Comparison of ENCODE assay signal across 19 mouse cellular contexts in the genomic region with DNA sequence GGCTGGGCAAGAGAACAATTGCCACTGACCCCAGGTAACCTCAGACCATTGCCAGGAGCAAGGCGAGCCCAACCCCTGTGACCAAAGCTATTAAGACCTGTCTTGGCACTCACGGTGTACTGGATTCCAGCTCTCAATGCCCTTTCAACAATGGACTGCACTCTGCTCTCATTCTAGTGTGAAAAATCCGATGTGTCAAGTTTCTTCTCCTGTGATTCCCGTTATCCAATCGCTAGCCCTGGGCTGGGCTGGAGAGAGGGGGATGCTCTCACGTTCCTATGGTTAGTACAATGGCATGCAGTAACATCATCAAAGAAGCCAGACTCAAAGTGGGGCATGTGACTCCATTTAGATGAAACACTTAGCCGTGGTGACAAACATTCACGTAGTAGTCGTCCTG. TPM values are rescaled to one million over a fixed set of nuclear protein-coding genes. Genes with fewer than 3 reads are reported as not detected.
DNase-seq lines count a peak whose midpoint lies in the region; ATAC-seq and TF ChIP-seq lines count a peak whose summit lies in the region.
"Had no signal": no experiment of that assay in that cellular context is flagged by ENCODE, and none has a peak within 500 bp of the region (broad histone marks: within the 10 kb centered on the region; RNA-seq: fewer than 3 reads in every experiment).

No protein-coding gene starts in this region.

- H3K27ac ChIP-seq in heart, embryonic 10.5 days: no peak overlapping the region
- H3K27ac ChIP-seq in heart, embryonic 11.5 days (ENCODE audit: low read depth, low read length): no peak overlapping the region
- no peak overlapping the region for H3K27ac ChIP-seq in hindbrain, postnatal 0 days
- no peak overlapping the region for H3K27ac ChIP-seq in hindbrain, embryonic 11.5 days (ENCODE audit: low read depth, low read length)
- H3K27ac ChIP-seq: embryonic facial prominence, embryonic 15.5 days; macrophage; midbrain, embryonic 10.5 days had no signal

- no peak for TF ChIP-seq CTCF in hindbrain, postnatal 0 days (IDR thresholded peaks at IDR 0.05; ENCODE audit: low read depth)

- no peak overlapping the region for H3K9ac ChIP-seq in heart, embryonic 11.5 days (ENCODE audit: low read depth, low read length)
- H3K9ac ChIP-seq in hindbrain, postnatal 0 days (replicated peaks; ENCODE audit: low read length): no peak overlapping the region
- H3K9ac ChIP-seq in hindbrain, embryonic 11.5 days (ENCODE audit: low read depth, low read length): no peak overlapping the region
- H3K9ac ChIP-seq: embryonic facial prominence, embryonic 15.5 days had no signal

- no peak overlapping the region for H3K4me3 ChIP-seq in heart, embryonic 10.5 days
- no peak overlapping the region for H3K4me3 ChIP-seq in heart, embryonic 11.5 days (ENCODE audit: low read depth, low read length)
- H3K4me3 ChIP-seq in hindbrain, postnatal 0 days (ENCODE audit: low read length): no peak overlapping the region
- no peak overlapping the region for H3K4me3 ChIP-seq in hindbrain, embryonic 11.5 days (ENCODE audit: low read depth, low read length)
- H3K4me3 ChIP-seq: embryonic facial prominence, embryonic 15.5 days; midbrain, embryonic 10.5 days had no signal

- no peaks in the 10 kb centered on the region for H3K9me3 ChIP-seq in heart, embryonic 10.5 days
- no peaks in the 10 kb centered on the region for H3K9me3 ChIP-seq in heart, embryonic 11.5 days (replicated peaks; ENCODE audit: control insufficient read depth, low read length)
- 0 out of 2 replicates have a peak, but pooled peaks cover 3% of the 10 kb centered on the region for H3K9me3 ChIP-seq in hindbrain, postnatal 0 days (ENCODE audit: low read length)
- H3K9me3 ChIP-seq in hindbrain, embryonic 11.5 days (ENCODE audit: control insufficient read depth, low read length): no peaks in the 10 kb centered on the region
- H3K9me3 ChIP-seq: embryonic facial prominence, embryonic 15.5 days; midbrain, embryonic 10.5 days had no signal

- H3K27me3 ChIP-seq in heart, embryonic 10.5 days (ENCODE audit: insufficient read depth, poor library complexity, severe bottlenecking): no peaks in the 10 kb centered on the region; the same call in 1 of the 2 replicates
- H3K27me3 ChIP-seq in heart, embryonic 11.5 days (ENCODE audit: control insufficient read depth, insufficient read depth, low read length): no peaks in the 10 kb centered on the region
- H3K27me3 ChIP-seq in hindbrain, postnatal 0 days (ENCODE audit: insufficient read depth, low read length): no peaks in the 10 kb centered on the region
- no peaks in the 10 kb centered on the region for H3K27me3 ChIP-seq in hindbrain, embryonic 11.5 days (ENCODE audit: control insufficient read depth, insufficient read depth, low read length)
- H3K27me3 ChIP-seq: embryonic facial prominence, embryonic 15.5 days had no signal

- 47% methylated on average over 9 of the region's 9 CpGs for WGBS in heart, embryonic 10.5 days
- 57% methylated on average over 9 of the region's 9 CpGs for WGBS in heart, embryonic 11.5 days (ENCODE audit: insufficient replicate concordance)
- WGBS in hindbrain, postnatal 0 days: 25% methylated on average over 9 of the region's 9 CpGs
- WGBS in hindbrain, embryonic 11.5 days: 47% methylated on average over 9 of the region's 9 CpGs

- no peak overlapping the region for H3K4me2 ChIP-seq in heart, embryonic 11.5 days
- no peak overlapping the region for H3K4me2 ChIP-seq in hindbrain, postnatal 0 days (ENCODE audit: low read depth, low read length)
- H3K4me2 ChIP-seq in hindbrain, embryonic 11.5 days (replicated peaks; ENCODE audit: low read depth, low read length): no peak overlapping the region
- H3K4me2 ChIP-seq: embryonic facial prominence, embryonic 15.5 days had no signal

- H3K36me3 ChIP-seq in heart, embryonic 10.5 days: no peaks in the 10 kb centered on the region
- no peaks in the 10 kb centered on the region for H3K36me3 ChIP-seq in heart, embryonic 11.5 days (ENCODE audit: control insufficient read depth, insufficient read depth, low read length)
- no peaks in the 10 kb centered on the region for H3K36me3 ChIP-seq in hindbrain, postnatal 0 days (ENCODE audit: insufficient read depth, low read length)
- no peaks in the 10 kb centered on the region for H3K36me3 ChIP-seq in hindbrain, embryonic 11.5 days (ENCODE audit: control insufficient read depth, insufficient read depth, low read length)
- H3K36me3 ChIP-seq: embryonic facial prominence, embryonic 15.5 days; midbrain, embryonic 10.5 days had no signal

- no peak; the same call in 1 of the 2 replicates for ATAC-seq in heart, embryonic 11.5 days (replicated peaks; ENCODE audit: insufficient number of reproducible peaks, low FRiP score, low TSS enrichment)
- ATAC-seq in hindbrain, postnatal 0 days: peak; percentile 24; the same call in 1 of the 2 replicates
- no peak for ATAC-seq in hindbrain, embryonic 11.5 days (ENCODE audit: low FRiP score)
- ATAC-seq: forebrain, embryonic 16.5 days had no signal

- peak; percentile 74 for DNase-seq in heart, embryonic 10.5 days (ENCODE audit: low spot score)
- DNase-seq in hindbrain, postnatal 0 days (ENCODE audit: low spot score): no peak
- DNase-seq in hindbrain, embryonic 11.5 days (ENCODE audit: low spot score): no peak
- peak; percentile 37 for DNase-seq in lung, postnatal 25 days (ENCODE audit: low spot score)
- no peak for DNase-seq in lung, postnatal 10 days
- peak; percentile 29 for DNase-seq in retina, embryonic 14.5 days (ENCODE audit: low spot score)
- no peak for DNase-seq in gastrocnemius, adult 18-20 months (ENCODE audit: low spot score)
- DNase-seq: adrenal gland, adult 2 months; cerebellum, adult 9-11 months; gastrocnemius, postnatal 36 days; left cerebral cortex, postnatal 4 days; liver; right cerebral cortex, adult 18-20 months; thymus, postnatal 36 days had no signal

- peaks cover 7% of the 10 kb centered on the region for H3K4me1 ChIP-seq in heart, embryonic 10.5 days
- no peaks in the 10 kb centered on the region for H3K4me1 ChIP-seq in heart, embryonic 11.5 days (ENCODE audit: control insufficient read depth, insufficient read depth, low read length)
- H3K4me1 ChIP-seq in hindbrain, postnatal 0 days (ENCODE audit: insufficient read depth, low read length): no peaks in the 10 kb centered on the region
- H3K4me1 ChIP-seq in hindbrain, embryonic 11.5 days (replicated peaks; ENCODE audit: control insufficient read depth, insufficient read depth, low read length): no peaks in the 10 kb centered on the region
- H3K4me1 ChIP-seq: embryonic facial prominence, embryonic 15.5 days had no signal

RNA-seq across cellular contexts. Expression of gene Yy1, which starts 41.0 kb away (rescaled TPM):
- 11.8 and 17.5 TPM in 2 replicates for polyA plus RNA-seq in heart, embryonic 10.5 days (2016; fragmentation: Nextera tagmentation; extraction: Ambion mirVana)
- 13.0 and 14.2 TPM in 2 replicates for polyA plus RNA-seq in heart, embryonic 11.5 days (2014; fragmentation: Nextera tagmentation; extraction: Ambion mirVana)
- total RNA-seq in hindbrain, postnatal 0 days (2014; rRNA removed): 29.6 and 30.2 TPM in 2 replicates
- polyA plus RNA-seq in hindbrain, postnatal 0 days (2015; fragmentation: Nextera tagmentation; extraction: Ambion mirVana): 7.9 and 8.2 TPM in 2 replicates
- polyA plus RNA-seq in hindbrain, embryonic 11.5 days (2014; fragmentation: Nextera tagmentation; extraction: Ambion mirVana): 17.4 and 21.1 TPM in 2 replicates
- total RNA-seq in gastrocnemius, adult 18-20 months (2021): 10 to 100 TPM; 30.3 to 39.0 TPM

RNA-seq across cellular contexts. Expression of gene Degs2, which starts 49.7 kb away (rescaled TPM):
- polyA plus RNA-seq in heart, embryonic 10.5 days (2016; fragmentation: Nextera tagmentation; extraction: Ambion mirVana): 0.39 and 0.94 TPM in 2 replicates
- polyA plus RNA-seq in heart, embryonic 11.5 days (2014; fragmentation: Nextera tagmentation; extraction: Ambion mirVana): 0.54 and 1.2 TPM in 2 replicates
- 0.10 and 0.47 TPM in 2 replicates for total RNA-seq in hindbrain, postnatal 0 days (2014; rRNA removed)
- 0.73 and 1.4 TPM in 2 replicates for polyA plus RNA-seq in hindbrain, postnatal 0 days (2015; fragmentation: Nextera tagmentation; extraction: Ambion mirVana)
- 0.59 and 2.7 TPM in 2 replicates for polyA plus RNA-seq in hindbrain, embryonic 11.5 days (2014; fragmentation: Nextera tagmentation; extraction: Ambion mirVana)
- total RNA-seq in gastrocnemius, adult 18-20 months (2021): under 1 TPM in 1 of 2 experiments, not detected in 1; 0.28 TPM
- total RNA-seq: left cerebral cortex, postnatal 4 days had no signal
- polyA plus RNA-seq: macrophage had no signal

Comparison
In these comparisons a context has a peak if more than half of its experiments do, and no peak if none do; other contexts are left out.
1. DNase-seq: peak in heart, embryonic 10.5 days (single experiment), lung, postnatal 25 days (single experiment) and retina, embryonic 14.5 days (single experiment); none in hindbrain, postnatal 0 days (single experiment), hindbrain, embryonic 11.5 days (single experiment), lung, postnatal 10 days (single experiment) and gastrocnemius, adult 18-20 months (single experiment).